Mouse (Mus musculus) heart, postnatal 10 days (tissue): ENCODE results near the gene Hfe. TPM values are rescaled to one million over a fixed set of nuclear protein-coding genes. Genes with fewer than 3 reads are reported as not detected.

Experiments used
- DNase-seq, 2 experiments: peaks; one replicate each; pipeline ENCODE4 v3.0.0; 2021
- intact Hi-C: fragments of 180-260 bp; cut with DNase I; formaldehyde crosslinking; loops from one replicate; pipeline ENCODE4 v1.15.1; 2025
- total RNA-seq, 2 experiments: library from RNA; stranded (reverse); gene quantifications; 2 replicates each; pipeline ENCODE4 v1.2.3; 2021

Gene Hfe
- total RNA-seq, 2 experiments from 2014 or later: 26.7 to 32.4 TPM

- no peak for DNase-seq
- intact Hi-C loops: loop anchor here (5.0 kb wide), 2 partner anchors 108 to 1643 kb away; no protein-coding TSS in a partner anchor
Observed at GRCm38 (mm10) chr13:23694956-23695355, 15.7 kb downstream of the Hfe start.

GRCm38 (mm10) chr13:23693856-23694440 lies 16.7 kb downstream of the Hfe start:
- no peak for DNase-seq
- intact Hi-C loops: no loop called here

DNA sequence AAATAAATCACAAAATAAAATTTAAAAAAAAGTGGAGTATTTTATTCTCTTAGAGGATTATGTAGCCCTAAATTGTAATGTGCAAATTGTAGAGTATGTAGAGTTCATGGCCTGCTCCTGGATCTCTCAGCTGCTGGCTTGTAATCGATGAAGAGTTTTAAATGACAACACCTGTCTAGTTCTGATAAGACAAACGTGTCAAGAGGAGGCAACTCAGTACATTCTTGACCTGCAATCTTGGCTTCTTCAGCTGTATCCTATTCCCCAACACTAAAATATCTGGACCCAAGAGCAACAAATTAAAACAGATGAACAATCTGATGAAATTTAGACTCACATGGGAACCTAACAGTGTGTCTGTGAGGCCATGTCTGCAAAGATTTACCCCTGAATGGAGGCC lies 21.2 kb downstream of the Hfe start:
- intact Hi-C loops: loop anchor here (10.0 kb wide), 2 partner anchors 45 to 265 kb away; partner anchors contain the start of genes Abt1 and Hist1h1c
- no peak for DNase-seq

- intact Hi-C loops: loop anchor here (10.0 kb wide), 2 partner anchors 46 to 264 kb away; partner anchors contain the start of genes Abt1 and Hist1h1c
- DNase-seq: no peak
Observed at GRCm38 (mm10) chr13:23688956-23689355, 21.7 kb downstream of the Hfe start.

GRCm38 (mm10) chr13:23687907-23688306 lies 22.7 kb downstream of the Hfe start:
- no peak for DNase-seq
- intact Hi-C loops: loop anchor here (10.0 kb wide), 2 partner anchors 47 to 263 kb away; partner anchors contain the start of genes Abt1 and Hist1h1c

- intact Hi-C loops: loop anchor here (10.0 kb wide), 2 partner anchors 48 to 262 kb away; partner anchors contain the start of genes Abt1 and Hist1h1c
- DNase-seq: no peak
Observed at GRCm38 (mm10) chr13:23687181-23687580, 23.5 kb downstream of the Hfe start.

- intact Hi-C loops: loop anchor here (1.0 to 10.0 kb wide), 3 partner anchors 11 to 261 kb away; partner anchors contain the start of genes Abt1 and Hist1h1c
- DNase-seq: no peak
Observed at GRCm38 (mm10) chr13:23685966-23686365, 24.7 kb downstream of the Hfe start.

GRCm38 (mm10) chr13:23685121-23685861 lies 25.4 kb downstream of the Hfe start:
- intact Hi-C loops: loop anchor here (1.0 to 10.0 kb wide), 3 partner anchors 12 to 260 kb away; partner anchors contain the start of genes Abt1 and Hist1h1c
- peak; percentile 42 to 55 for DNase-seq

- intact Hi-C loops: loop anchor here (1.0 to 10.0 kb wide), 5 partner anchors 50 to 1647 kb away; partner anchors contain the start of genes Abt1, Hist1h1c, Hist1h1e and Hist1h2ah
- peak; percentile 69 to 83 for DNase-seq
Observed at GRCm38 (mm10) chr13:23684295-23684945, 26.2 kb downstream of the Hfe start.

- intact Hi-C loops: loop anchor here (1.0 to 10.0 kb wide), 5 partner anchors 51 to 1647 kb away; partner anchors contain the start of genes Abt1, Hist1h1c, Hist1h1e and Hist1h2ah
- peak; percentile 88 to 89 for DNase-seq
Observed at GRCm38 (mm10) chr13:23683755-23684281, 26.8 kb downstream of the Hfe start, which contains the start of the genes Hist1h2ac and Hist1h2bc. Hist1h2ac (minus strand) TSS chr13:23683948. Hist1h2bc (plus strand) TSS chr13:23684199.

- peak in 1 of 2 experiments; percentile 30 for DNase-seq
- intact Hi-C loops: loop anchor here (5.0 to 10.0 kb wide), 4 partner anchors 52 to 1646 kb away; partner anchors contain the start of genes Abt1, Hist1h1c, Hist1h2ah and Hist1h2bk
Observed at GRCm38 (mm10) chr13:23682947-23683754, 27.5 kb downstream of the Hfe start.

- intact Hi-C loops: loop anchor here (5.0 to 10.0 kb wide), 4 partner anchors 52 to 1645 kb away; partner anchors contain the start of genes Abt1, Hist1h1c, Hist1h2ah and Hist1h2bk
Observed at GRCm38 (mm10) chr13:23682623-23682946, 28.1 kb downstream of the Hfe start.

DNA sequence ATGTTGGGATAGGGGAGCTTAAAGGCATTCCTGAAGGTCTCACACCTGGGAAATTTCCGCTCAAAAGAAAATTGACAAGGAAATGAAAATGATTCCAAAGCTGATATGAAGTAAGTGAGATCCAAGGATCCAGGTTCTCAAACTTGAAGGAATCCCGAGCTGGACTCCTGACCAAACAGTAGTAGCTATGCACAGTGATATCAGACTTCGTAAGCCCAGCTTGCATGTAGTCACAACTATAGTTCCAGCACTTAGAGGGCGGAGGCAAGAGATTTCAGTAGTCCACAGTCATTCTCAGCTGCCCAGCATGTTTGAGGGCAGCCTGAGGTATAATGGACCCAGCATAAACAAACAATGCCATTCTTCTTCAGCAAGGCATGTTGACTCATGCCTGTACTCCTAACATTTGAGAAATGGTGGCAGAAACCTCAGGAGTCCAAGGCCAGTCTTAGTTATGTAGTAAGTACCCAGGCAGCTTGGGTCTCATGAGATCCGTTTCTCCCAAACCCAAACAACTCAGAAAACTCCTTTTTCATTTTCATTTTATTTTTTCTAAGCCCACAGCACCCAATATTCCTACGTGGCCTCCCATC lies 28.6 kb downstream of the Hfe start:
- intact Hi-C loops: loop anchor here (5.0 to 10.0 kb wide), 4 partner anchors 53 to 1645 kb away; partner anchors contain the start of genes Abt1, Hist1h1c, Hist1h2ah and Hist1h2bk
- no peak for DNase-seq

More at GRCm38 (mm10) chr13:23682623-23682946, 28.1 kb downstream of the Hfe start:
- no peak for DNase-seq

DNA sequence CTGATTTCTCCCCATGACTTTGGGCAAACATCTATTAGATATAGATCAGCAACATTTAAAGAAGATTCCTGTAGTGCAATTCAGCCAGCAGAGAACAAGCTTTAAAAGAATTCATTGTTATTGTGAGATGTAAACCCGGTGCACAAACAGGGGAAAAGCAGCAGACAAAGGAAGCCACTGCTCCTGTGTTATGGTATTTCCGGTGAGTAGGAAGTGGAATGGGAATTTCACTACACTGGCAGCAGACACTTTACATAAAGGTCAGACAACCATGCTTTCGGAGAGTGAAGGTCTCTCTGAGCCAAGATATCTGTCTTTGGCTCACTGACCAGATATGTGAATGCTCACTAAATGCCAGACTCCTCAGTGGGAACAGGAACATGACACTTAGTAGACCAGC lies 48.1 kb downstream of the Hfe start:
- DNase-seq: no peak

DNA sequence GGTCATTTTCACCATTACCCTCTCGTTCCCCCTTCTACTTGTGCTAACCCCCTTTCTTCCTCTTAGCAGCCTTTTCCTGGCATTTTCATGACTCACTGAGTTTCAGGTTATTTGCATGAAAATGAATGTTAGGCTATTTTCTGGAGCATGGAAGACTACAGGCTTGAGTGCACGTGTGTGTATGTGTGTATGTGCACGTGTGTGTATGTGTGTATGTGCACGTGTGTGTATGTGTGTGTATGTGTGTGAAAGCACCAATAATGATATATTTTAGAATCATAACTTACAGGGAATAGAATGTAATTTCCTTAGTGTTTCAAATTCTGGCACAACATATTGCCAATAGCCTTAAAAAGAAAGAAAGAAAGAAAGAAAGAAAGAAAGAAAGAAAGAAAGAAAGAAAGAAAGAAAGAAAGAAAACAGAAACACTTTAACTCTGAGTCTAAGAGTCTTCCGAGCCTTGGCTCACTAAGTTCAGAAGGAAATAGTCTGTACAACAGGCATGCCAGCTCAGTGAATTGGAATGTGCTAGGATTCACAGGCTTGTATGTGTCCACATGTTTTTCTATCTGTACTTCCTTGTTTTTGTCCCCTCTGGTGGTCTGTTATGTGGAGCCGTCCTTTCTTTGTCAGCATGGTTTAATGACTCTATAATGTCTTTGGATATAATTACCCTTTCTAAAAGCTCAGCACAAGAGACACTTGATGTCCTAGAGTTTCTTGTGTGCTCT lies 50.9 kb downstream of the Hfe start:
- DNase-seq: no peak
- intact Hi-C loops: no loop called here

More for the DNA sequence above, 48.1 kb downstream of the Hfe start:
- intact Hi-C loops: no loop called here
